Mouse (Mus musculus) layer of hippocampus, postnatal 10 days (tissue): ENCODE data around the gene Nme7. TPM values are rescaled to one million over a fixed set of nuclear protein-coding genes. Genes with fewer than 3 reads are reported as not detected.

Experiments
- DNase-seq, 2 experiments: peaks; one replicate each; pipeline ENCODE4 v3.0.0; 2021; ENCODE audit warnings: low spot score in 2 of 2
- long read RNA-seq: library from polyadenylated mRNA; stranded (forward); transcript quantifications from one replicate; pipeline ENCODE4 v2.0.0, GENCODE M21; 2023
- total RNA-seq, 2 experiments: library from RNA; stranded (reverse); gene quantifications; 2 replicates each; pipeline ENCODE4 v1.2.3; 2021

Gene Nme7
- 10 to 100 TPM; 21.7 to 23.8 TPM for total RNA-seq
- long read RNA-seq, transcript Nme7-207 (14 exons, 1,740 nt), result major isoform, 5 of 23 reads
- long read RNA-seq, partial matches to known transcripts, result 0 of 23 reads
- long read RNA-seq, other reads (novel, unspliced or antisense), result 17 of 23 reads

GRCm38 (mm10) chr1:164303821-164304220, at the start of gene Nme7:
Gene Nme7 (plus strand): TSS chr1:164304121.
- no peak for DNase-seq

- no peak for DNase-seq
Measured at GRCm38 (mm10) chr1:164254836-164255235, 49.1 kb upstream of the Nme7 start.

GRCm38 (mm10) chr1:164260171-164261028, 43.5 kb upstream of the Nme7 start:
- no peak for DNase-seq

GRCm38 (mm10) chr1:164261553-164261952, 42.4 kb upstream of the Nme7 start:
- DNase-seq, result no peak

- no peak for DNase-seq
Measured at GRCm38 (mm10) chr1:164270941-164271340, 33.0 kb upstream of the Nme7 start.

GRCm38 (mm10) chr1:164273659-164274058, 30.3 kb upstream of the Nme7 start:
- no peak for DNase-seq

- DNase-seq, result peak; percentile 86 to 93
Measured at GRCm38 (mm10) chr1:164275455-164275954, 28.4 kb upstream of the Nme7 start, which contains the start of gene Ccdc181. Gene Ccdc181 (plus strand): TSS chr1:164275585.

GRCm38 (mm10) chr1:164276552-164276951, 27.4 kb upstream of the Nme7 start:
- no peak for DNase-seq

GRCm38 (mm10) chr1:164279332-164279731, 24.6 kb upstream of the Nme7 start:
- DNase-seq, result no peak

- DNase-seq, result no peak
Measured at GRCm38 (mm10) chr1:164284007-164284406, 19.9 kb upstream of the Nme7 start.

- peak; percentile 22 to 37 for DNase-seq
Measured at GRCm38 (mm10) chr1:164287406-164287805, 16.5 kb upstream of the Nme7 start.

- no peak for DNase-seq
Measured at GRCm38 (mm10) chr1:164292040-164292439, 11.9 kb upstream of the Nme7 start.

GRCm38 (mm10) chr1:164294071-164294470, 9.8 kb upstream of the Nme7 start:
- DNase-seq, result no peak

GRCm38 (mm10) chr1:164296473-164296872, 7.4 kb upstream of the Nme7 start:
- DNase-seq, result no peak

- no peak for DNase-seq
Measured at GRCm38 (mm10) chr1:164301949-164302348, 2.0 kb upstream of the Nme7 start.

- DNase-seq, result peak; percentile 96 to 97
Measured at GRCm38 (mm10) chr1:164307124-164307751, 3.3 kb downstream of the Nme7 start, which contains the start of gene Blzf1. Gene Blzf1 (minus strand): TSS chr1:164307489.

GRCm38 (mm10) chr1:164307922-164308321, 4.0 kb downstream of the Nme7 start:
- no peak for DNase-seq

- no peak for DNase-seq
Measured at GRCm38 (mm10) chr1:164314085-164314484, 10.2 kb downstream of the Nme7 start.

GRCm38 (mm10) chr1:164315266-164315665, 11.3 kb downstream of the Nme7 start:
- peak; percentile 53 to 62 for DNase-seq

- peak; percentile 90 to 91 for DNase-seq
Measured at GRCm38 (mm10) chr1:164316697-164317096, 12.8 kb downstream of the Nme7 start.

- DNase-seq, result peak in 1 of 2 experiments; percentile 21
Measured at GRCm38 (mm10) chr1:164317261-164317660, 13.3 kb downstream of the Nme7 start.

- no peak for DNase-seq
Measured at GRCm38 (mm10) chr1:164318474-164318873, 14.6 kb downstream of the Nme7 start.
